Mouse (Mus musculus): ENCODE measurements around the gene Slc5a9.

GRCm38 (mm10) chr4:111867743-111868401, 34.8 kb downstream of the Slc5a9 start:
- TF ChIP-seq HCFC1 (IDR thresholded peaks at IDR 0.05; ENCODE audit: borderline replicate concordance, insufficient read depth, low read length) (no peak), ZC3H11A (IDR thresholded peaks at IDR 0.05; ENCODE audit: borderline replicate concordance, low read depth, low read length) (no peak), MAFK (IDR thresholded peaks at IDR 0.05; ENCODE audit: insufficient read depth, low read depth, low read length) (no peak)

Measured in ES-E14 (cell line).